Mouse (Mus musculus) megakaryocyte, adult 5-6 weeks (primary cell): ENCODE data around the gene Pigg. TPM values are rescaled to one million over a fixed set of nuclear protein-coding genes. Genes with fewer than 3 reads are reported as not detected.
"Not testable (repeated sequence)": the region's sequence is repeated elsewhere in the genome, so short reads cannot be mapped to it uniquely, and the experiment has no call there.

Experiments
- ATAC-seq: 2 replicates; pipeline ENCODE4 v1.8.0; 2016; ENCODE audit warnings: mild to moderate bottlenecking, inconsistent platforms; ENCODE audit not compliant: poor library complexity, severe bottlenecking
- total RNA-seq, 2 experiments: library from RNA; stranded (forward) in 1 of 2; stranded (reverse) in 1 of 2; fragments of 153-499, 151-499 nt in 1 of 2; fragments of 221-1000, 200-1000 nt in 1 of 2; gene quantifications; 2 replicates each; pipeline versions ENCODE4 v1.2.3 to v1.2.4; 2015 to 2017

The Pigg gene
- total RNA-seq (2015) (2.7 and 2.9 TPM in 2 replicates), total RNA-seq (2017) (3.9 and 5.0 TPM in 2 replicates)

- peak; percentile 99 for ATAC-seq
These were observed at the start of gene Pigg for GRCm38 (mm10) chr5:108312224-108313064. Pigg (plus strand) TSS chr5:108312609.

- ATAC-seq, result no peak
These were observed 49.7 kb upstream of the Pigg start for GRCm38 (mm10) chr5:108262722-108263121.

- ATAC-seq, result not testable (repeated sequence)
These were observed 48.6 kb upstream of the Pigg start for GRCm38 (mm10) chr5:108263785-108264184.

GRCm38 (mm10) chr5:108266990-108267389 is 45.4 kb upstream of the Pigg start:
- ATAC-seq, result no peak

GRCm38 (mm10) chr5:108268127-108269062 is 44.0 kb upstream of the Pigg start, which contains the start of gene Dr1:
Dr1 (plus strand) TSS chr5:108268897.
- peak; percentile 86 for ATAC-seq

GRCm38 (mm10) chr5:108269063-108269810 is 43.2 kb upstream of the Pigg start:
- ATAC-seq, result peak; percentile 6; the same call in 1 of the 2 replicates

- ATAC-seq, result no peak
These were observed 42.6 kb upstream of the Pigg start for GRCm38 (mm10) chr5:108269811-108270151.

- no peak for ATAC-seq
These were observed 42.0 kb upstream of the Pigg start for GRCm38 (mm10) chr5:108270415-108270814.

- ATAC-seq, result not testable (repeated sequence)
These were observed 41.1 kb upstream of the Pigg start for GRCm38 (mm10) chr5:108271345-108271744.

GRCm38 (mm10) chr5:108286957-108287356 is 25.5 kb upstream of the Pigg start:
- ATAC-seq, result peak; percentile 82

- no peak for ATAC-seq
These were observed 10.8 kb upstream of the Pigg start for GRCm38 (mm10) chr5:108301567-108301966.

GRCm38 (mm10) chr5:108313065-108313860 is 854 bp downstream of the Pigg start:
- ATAC-seq, result peak; percentile 5

- ATAC-seq, result no peak
These were observed 18.6 kb downstream of the Pigg start for GRCm38 (mm10) chr5:108331051-108331450.

GRCm38 (mm10) chr5:108337385-108337784 is 25.0 kb downstream of the Pigg start:
- no peak for ATAC-seq

GRCm38 (mm10) chr5:108338049-108338448 is 25.6 kb downstream of the Pigg start:
- ATAC-seq, result no peak

- no peak for ATAC-seq
These were observed 31.3 kb downstream of the Pigg start for GRCm38 (mm10) chr5:108343680-108344170.

GRCm38 (mm10) chr5:108345313-108346071 is 33.1 kb downstream of the Pigg start:
- ATAC-seq, result peak; percentile 15; the same call in 1 of the 2 replicates

- ATAC-seq, result no peak
These were observed 35.4 kb downstream of the Pigg start for GRCm38 (mm10) chr5:108347843-108348242.
